10 mouse cellular contexts compared by ENCODE assay signal in the genomic region with DNA sequence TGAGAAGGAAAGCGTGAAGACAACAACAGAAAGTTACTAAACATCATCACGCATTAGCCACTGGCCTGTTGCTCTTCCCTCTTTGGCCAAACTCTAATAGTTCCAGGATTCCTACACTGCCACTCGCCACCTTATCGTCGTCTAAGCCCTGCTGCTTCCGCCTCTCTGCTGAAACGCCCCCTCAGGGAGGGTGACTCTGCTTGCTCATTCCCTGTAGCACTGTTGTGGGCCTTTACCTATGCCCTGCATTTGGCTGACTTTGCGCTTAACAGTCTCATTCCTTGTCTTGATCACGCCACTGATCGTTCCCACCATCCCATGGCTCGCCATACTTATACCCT. TPM values are rescaled to one million over a fixed set of nuclear protein-coding genes. Genes with fewer than 3 reads are reported as not detected.
A peak's percentile ranks its signal among the peaks of the same experiment; 100 is the strongest.
DNase-seq lines count a peak whose midpoint lies in the region; ATAC-seq lines count a peak whose summit lies in the region.
"Had no signal": no experiment of that assay in that cellular context is flagged by ENCODE, and none has a peak within 500 bp of the region (broad histone marks: within the 10 kb centered on the region; RNA-seq: fewer than 3 reads in every experiment).

No protein-coding gene starts in this region.

- no peak overlapping the region for H3K9ac ChIP-seq in forebrain, embryonic 14.5 days (ENCODE audit: low read length)
- H3K9ac ChIP-seq in limb, embryonic 12.5 days (replicated peaks) = no peak overlapping the region
- peak overlapping the region; percentile 46; the same call in 1 of the 2 replicates for H3K9ac ChIP-seq in intestine, embryonic 16.5 days (ENCODE audit: low read depth, low read length)

- no peak for ATAC-seq in forebrain, embryonic 14.5 days
- no peak for ATAC-seq in limb, embryonic 12.5 days (ENCODE audit: insufficient number of reproducible peaks, insufficient read depth, low FRiP score, low TSS enrichment, low read depth)
- no peak for ATAC-seq in intestine, embryonic 16.5 days

- WGBS in forebrain, embryonic 10.5 days = 67% methylated on average over 11 of the region's 11 CpGs
- 68% methylated on average over 11 of the region's 11 CpGs for WGBS in forebrain, embryonic 14.5 days
- WGBS in limb, embryonic 12.5 days = 68% methylated on average over 11 of the region's 11 CpGs
- WGBS in limb, embryonic 10.5 days = 74% methylated on average over 11 of the region's 11 CpGs
- WGBS in intestine, embryonic 16.5 days = 71% methylated on average over 11 of the region's 11 CpGs

- H3K4me1 ChIP-seq in forebrain, embryonic 10.5 days = peaks cover 31% of the 10 kb centered on the region
- H3K4me1 ChIP-seq in forebrain, embryonic 14.5 days (ENCODE audit: control insufficient read depth, insufficient read depth, low read length) = peaks cover 9% of the 10 kb centered on the region
- H3K4me1 ChIP-seq in limb, embryonic 12.5 days (replicated peaks) = peaks cover 13% of the 10 kb centered on the region
- peaks cover 18% of the 10 kb centered on the region for H3K4me1 ChIP-seq in limb, embryonic 10.5 days
- H3K4me1 ChIP-seq in intestine, embryonic 16.5 days (ENCODE audit: control insufficient read depth, insufficient read depth, low read length) = peaks cover 7% of the 10 kb centered on the region; the same call in 1 of the 2 replicates

- no peaks in the 10 kb centered on the region for H3K9me3 ChIP-seq in forebrain, embryonic 10.5 days
- no peaks in the 10 kb centered on the region for H3K9me3 ChIP-seq in forebrain, embryonic 14.5 days (replicated peaks; ENCODE audit: control insufficient read depth, low read length)
- H3K9me3 ChIP-seq in limb, embryonic 12.5 days = no peaks in the 10 kb centered on the region
- H3K9me3 ChIP-seq in limb, embryonic 10.5 days (replicated peaks) = no peaks in the 10 kb centered on the region
- no peaks in the 10 kb centered on the region for H3K9me3 ChIP-seq in intestine, embryonic 16.5 days (ENCODE audit: control insufficient read depth, low read length)

- no peaks in the 10 kb centered on the region for H3K27me3 ChIP-seq in forebrain, embryonic 10.5 days (ENCODE audit: poor library complexity, severe bottlenecking)
- no peaks in the 10 kb centered on the region for H3K27me3 ChIP-seq in forebrain, embryonic 14.5 days (replicated peaks; ENCODE audit: control insufficient read depth, insufficient read depth, low read length)
- no peaks in the 10 kb centered on the region for H3K27me3 ChIP-seq in limb, embryonic 12.5 days
- 0 out of 2 replicates have a peak, but pooled peaks cover 3% of the 10 kb centered on the region for H3K27me3 ChIP-seq in limb, embryonic 10.5 days (ENCODE audit: low read depth, poor library complexity, severe bottlenecking)
- H3K27me3 ChIP-seq in intestine, embryonic 16.5 days (replicated peaks; ENCODE audit: control insufficient read depth, insufficient read depth, low read length) = no peaks in the 10 kb centered on the region

- H3K4me2 ChIP-seq in forebrain, embryonic 14.5 days (ENCODE audit: low read length) = no peak overlapping the region
- H3K4me2 ChIP-seq in limb, embryonic 12.5 days = peak overlapping the region; percentile 89
- peak overlapping the region; percentile 67 for H3K4me2 ChIP-seq in intestine, embryonic 16.5 days (ENCODE audit: low read depth, low read length)

- H3K36me3 ChIP-seq in forebrain, embryonic 10.5 days (replicated peaks) = peaks cover 7% of the 10 kb centered on the region; the same call in 1 of the 2 replicates
- H3K36me3 ChIP-seq in forebrain, embryonic 14.5 days (ENCODE audit: control insufficient read depth, insufficient read depth, low read length) = no peaks in the 10 kb centered on the region
- H3K36me3 ChIP-seq in limb, embryonic 12.5 days = no peaks in the 10 kb centered on the region
- no peaks in the 10 kb centered on the region for H3K36me3 ChIP-seq in limb, embryonic 10.5 days
- H3K36me3 ChIP-seq in intestine, embryonic 16.5 days (ENCODE audit: control insufficient read depth, insufficient read depth, low read length) = 0 out of 2 replicates have a peak, but pooled peaks cover 5% of the 10 kb centered on the region

- H3K4me3 ChIP-seq in forebrain, embryonic 10.5 days = peak overlapping the region; percentile 76
- no peak overlapping the region for H3K4me3 ChIP-seq in forebrain, embryonic 14.5 days (ENCODE audit: low read depth, low read length)
- H3K4me3 ChIP-seq in limb, embryonic 12.5 days (replicated peaks) = no peak overlapping the region
- H3K4me3 ChIP-seq in limb, embryonic 10.5 days = no peak overlapping the region
- H3K4me3 ChIP-seq in intestine, embryonic 16.5 days (ENCODE audit: low read length) = peak overlapping the region; percentile 72

- H3K27ac ChIP-seq in forebrain, embryonic 10.5 days = 0 out of 2 replicates have a peak overlapping the region, but pooled peaks have one; percentile 56
- H3K27ac ChIP-seq in forebrain, embryonic 14.5 days (ENCODE audit: low read depth, low read length) = no peak overlapping the region
- H3K27ac ChIP-seq in limb, embryonic 12.5 days = no peak overlapping the region
- no peak overlapping the region for H3K27ac ChIP-seq in limb, embryonic 10.5 days
- H3K27ac ChIP-seq in intestine, embryonic 16.5 days (ENCODE audit: low read length) = peak overlapping the region; percentile 75

- no peak for DNase-seq in forebrain, embryonic 10.5 days (ENCODE audit: extremely low spot score, low spot score)
- no peak for DNase-seq in forebrain, embryonic 14.5 days (ENCODE audit: low spot score)
- DNase-seq in limb, embryonic 10.5 days (ENCODE audit: low spot score) = no peak
- peak; percentile 10 for DNase-seq in neural tube, embryonic 10.5 days (ENCODE audit: extremely low spot score, low spot score)
- DNase-seq in adrenal gland, postnatal 14 days = no peak
- no peak for DNase-seq in right cerebral cortex, postnatal 36 days (ENCODE audit: low spot score in 2 of 2)
- DNase-seq: cerebellum, adult 8-10 months; kidney, postnatal 4 days had no signal

RNA-seq across cellular contexts. Expression of a gene that starts 1.6 kb away (rescaled TPM):
- 58.2 and 60.0 TPM in 2 replicates for polyA plus RNA-seq in forebrain, embryonic 10.5 days (2016; fragmentation: Nextera tagmentation; extraction: Ambion mirVana)
- 24.3 and 27.2 TPM in 2 replicates for polyA plus RNA-seq in forebrain, embryonic 14.5 days (2014; fragmentation: Nextera tagmentation; extraction: Ambion mirVana)
- 46.8 and 48.1 TPM in 2 replicates for polyA plus RNA-seq in limb, embryonic 12.5 days (2016; fragmentation: Nextera tagmentation; extraction: Ambion mirVana)
- 50.0 and 52.6 TPM in 2 replicates for polyA plus RNA-seq in limb, embryonic 10.5 days (2016; fragmentation: Nextera tagmentation; extraction: Ambion mirVana)
- polyA plus RNA-seq in intestine, embryonic 16.5 days (2015; fragmentation: Nextera tagmentation; extraction: Ambion mirVana) = 28.8 and 30.5 TPM in 2 replicates
- total RNA-seq in adrenal gland, postnatal 14 days (2021) = 6.6 and 7.0 TPM in 2 replicates

RNA-seq across cellular contexts. Expression of a gene that starts 2.0 kb away (rescaled TPM):
- polyA plus RNA-seq in forebrain, embryonic 10.5 days (2016; fragmentation: Nextera tagmentation; extraction: Ambion mirVana) = 81.5 and 83.5 TPM in 2 replicates
- polyA plus RNA-seq in forebrain, embryonic 14.5 days (2014; fragmentation: Nextera tagmentation; extraction: Ambion mirVana) = 46.2 and 47.3 TPM in 2 replicates
- polyA plus RNA-seq in limb, embryonic 12.5 days (2016; fragmentation: Nextera tagmentation; extraction: Ambion mirVana) = 44.9 and 48.9 TPM in 2 replicates
- polyA plus RNA-seq in limb, embryonic 10.5 days (2016; fragmentation: Nextera tagmentation; extraction: Ambion mirVana) = 54.9 and 62.4 TPM in 2 replicates
- 258 and 271 TPM in 2 replicates for polyA plus RNA-seq in intestine, embryonic 16.5 days (2015; fragmentation: Nextera tagmentation; extraction: Ambion mirVana)
- total RNA-seq in adrenal gland, postnatal 14 days (2021) = 99.1 and 125 TPM in 2 replicates

Comparison
In these comparisons a context has a peak if more than half of its experiments do, and no peak if none do; other contexts are left out.
1. H3K27ac ChIP-seq: peak in forebrain, embryonic 10.5 days (single experiment) and intestine, embryonic 16.5 days (single experiment); none in forebrain, embryonic 14.5 days (single experiment), limb, embryonic 12.5 days (single experiment) and limb, embryonic 10.5 days (single experiment).
2. H3K4me3 ChIP-seq: peak in forebrain, embryonic 10.5 days (single experiment) and intestine, embryonic 16.5 days (single experiment); none in forebrain, embryonic 14.5 days (single experiment), limb, embryonic 12.5 days (single experiment) and limb, embryonic 10.5 days (single experiment).